Mouse (Mus musculus): ENCODE measurements around the gene Cnih1. TPM values are rescaled to one million over a fixed set of nuclear protein-coding genes. Genes with fewer than 3 reads are reported as not detected.
"Not testable (repeated sequence)": the region's sequence is repeated elsewhere in the genome, so short reads cannot be mapped to it uniquely, and the experiment has no call there.

The Cnih1 gene
- polyA plus RNA-seq, 1 experiment from 2014 or later, result 170 TPM

DNA sequence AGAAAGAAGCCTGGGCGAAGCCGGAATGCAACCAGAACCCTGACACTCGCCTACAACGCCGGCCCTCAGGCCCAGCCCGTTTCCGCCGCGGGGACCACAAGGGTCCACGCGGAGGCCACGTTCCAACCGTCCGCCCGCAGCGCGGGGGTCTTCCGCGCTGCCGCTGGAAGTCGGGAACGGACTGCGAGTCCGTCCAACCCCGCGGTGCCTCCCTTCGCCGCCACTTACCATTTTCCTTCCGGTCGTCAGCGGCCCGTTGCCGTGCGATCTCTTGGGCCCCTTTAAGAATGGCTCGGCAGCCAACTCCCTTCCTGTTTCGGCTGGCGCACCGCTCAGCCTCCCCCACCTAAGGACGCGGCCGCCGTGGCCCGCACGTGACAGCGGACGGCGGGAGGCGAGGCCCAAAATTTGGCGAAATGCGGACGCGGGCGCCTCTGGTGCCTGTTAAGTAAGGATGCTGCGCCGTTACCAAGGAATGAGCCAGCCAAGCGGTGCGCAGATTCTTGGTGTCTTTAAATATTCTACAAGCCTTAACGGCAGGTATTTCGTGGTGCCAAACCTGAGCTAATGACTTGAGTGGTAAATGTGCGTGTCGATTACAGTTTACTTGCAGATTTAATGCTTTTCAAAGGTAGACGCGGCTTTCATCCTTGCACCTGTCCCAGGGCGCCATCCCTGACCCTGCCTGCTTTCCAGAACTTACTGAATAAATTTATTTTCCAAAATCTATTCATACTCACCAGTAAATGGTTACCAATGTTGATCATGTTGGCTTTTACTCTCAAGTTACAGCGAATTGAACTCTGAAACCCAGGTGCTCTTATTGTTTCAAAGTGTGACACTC lies 33.9 kb upstream of the Cnih1 start, which contains the start of gene Gmfb:
Gene Gmfb, minus strand, starts transcription at position 370 of the 844 bp plus-strand sequence.
- peak; percentile 97 for ATAC-seq (replicated peaks; ENCODE audit: low FRiP score, low read depth)
- Histone ChIP-seq H3K9ac (ENCODE audit: low read depth, low read length) (peak within 1 kb of the TSS; percentile 91), H3K36me3 (ENCODE audit: insufficient read depth, low read length) (0 out of 2 replicates have a peak, but pooled peaks cover under 1% of the 10 kb centered on the region), H3K4me3 (replicated peaks; ENCODE audit: low read depth, low read length) (peak within 1 kb of the TSS; percentile 85), H3K4me2 (ENCODE audit: low read length) (peak within 1 kb of the TSS; percentile 56), H3K27ac (peak within 1 kb of the TSS; percentile 96), H3K4me1 (replicated peaks; ENCODE audit: insufficient read depth, low read length) (peaks cover 8% of the 10 kb centered on the region), H3K9me3 (replicated peaks; ENCODE audit: low read length) (no peaks in the 10 kb centered on the region), H3K27me3 (ENCODE audit: insufficient read depth, low read length) (no peaks in the 10 kb centered on the region)
- DNase-seq (ENCODE audit: low spot score), result peak; percentile 96
- WGBS, result under 1% methylated on average over 65 of the region's 65 CpGs
- peak; percentile 29; the same call in 1 of the 2 replicates for TF ChIP-seq CTCF (IDR thresholded peaks at IDR 0.05; ENCODE audit: low read depth)

DNA sequence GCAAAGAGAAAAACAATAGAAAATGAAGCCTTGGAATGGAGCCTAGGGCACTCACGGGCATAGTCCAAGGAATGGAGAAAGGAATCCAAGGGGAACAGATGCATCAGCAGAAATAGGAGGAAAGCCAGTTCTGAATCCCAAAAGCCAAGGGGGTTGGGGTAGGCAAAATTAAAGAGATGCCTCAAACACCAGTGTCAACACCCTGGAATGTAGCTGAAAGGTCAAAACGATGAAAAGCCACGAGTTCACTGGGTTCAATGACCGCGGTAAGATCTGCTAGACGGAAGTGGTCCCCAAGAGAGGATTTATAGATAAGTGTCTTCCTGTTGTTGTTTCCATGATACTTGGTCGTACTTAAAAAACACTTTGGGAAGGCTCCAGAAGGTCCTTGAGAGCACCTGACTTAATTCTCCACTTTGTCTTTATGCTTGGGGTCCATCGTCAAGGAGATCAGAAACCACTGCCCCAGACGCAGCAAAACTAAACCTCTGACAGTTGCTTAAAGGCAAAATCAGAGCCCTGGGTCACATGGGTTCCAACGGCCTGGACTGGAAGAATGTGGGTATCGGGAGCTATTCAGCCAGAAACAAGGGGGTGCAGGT lies 33.2 kb upstream of the Cnih1 start:
- H3K4me1 ChIP-seq (replicated peaks; ENCODE audit: insufficient read depth, low read length), result peaks cover 8% of the 10 kb centered on the region
- DNase-seq (ENCODE audit: low spot score), result peak; percentile 73
- 1% methylated on average over 11 of the region's 11 CpGs for WGBS
- no peaks in the 10 kb centered on the region for H3K27me3 ChIP-seq (ENCODE audit: insufficient read depth, low read length)
- H3K9ac ChIP-seq (ENCODE audit: low read depth, low read length), result peak overlapping the region; percentile 91
- peak overlapping the region; percentile 56 for H3K4me2 ChIP-seq (ENCODE audit: low read length)
- peak; percentile 12; the same call in 1 of the 2 replicates for ATAC-seq (replicated peaks; ENCODE audit: low FRiP score, low read depth)
- peak overlapping the region; percentile 96 for H3K27ac ChIP-seq
- peaks cover 6% of the 10 kb centered on the region; the same call in 1 of the 2 replicates for H3K36me3 ChIP-seq (ENCODE audit: insufficient read depth, low read length)
- no peak for TF ChIP-seq CTCF (IDR thresholded peaks at IDR 0.05; ENCODE audit: low read depth)
- H3K4me3 ChIP-seq (replicated peaks; ENCODE audit: low read depth, low read length), result peak overlapping the region; percentile 85
- no peaks in the 10 kb centered on the region for H3K9me3 ChIP-seq (replicated peaks; ENCODE audit: low read length)

DNA sequence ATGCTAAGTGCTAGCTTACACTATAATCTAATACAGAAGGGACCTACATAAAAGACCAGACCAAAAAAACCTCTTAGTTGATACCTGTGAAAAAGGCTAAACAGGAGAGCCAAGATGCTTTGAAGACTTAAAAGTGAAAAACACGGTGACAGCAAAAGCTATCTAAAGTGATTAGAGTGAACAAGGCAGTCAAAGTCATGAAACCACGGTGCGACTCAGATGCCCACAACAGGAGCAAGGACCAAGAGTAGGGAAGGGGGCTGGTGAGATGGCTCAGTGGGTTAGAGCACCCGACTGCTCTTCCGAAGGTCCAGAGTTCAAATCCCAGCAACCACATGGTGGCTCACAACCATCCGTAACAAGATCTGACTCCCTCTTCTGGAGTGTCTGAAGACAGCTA lies 31.8 kb upstream of the Cnih1 start:
- not testable (repeated sequence) for H3K27me3 ChIP-seq (ENCODE audit: insufficient read depth, low read length); H3K4me2 ChIP-seq (ENCODE audit: low read length); DNase-seq (ENCODE audit: low spot score); H3K4me3 ChIP-seq (replicated peaks; ENCODE audit: low read depth, low read length); H3K27ac ChIP-seq; ATAC-seq (replicated peaks; ENCODE audit: low FRiP score, low read depth); H3K4me1 ChIP-seq (replicated peaks; ENCODE audit: insufficient read depth, low read length); H3K9ac ChIP-seq (ENCODE audit: low read depth, low read length); H3K9me3 ChIP-seq (replicated peaks; ENCODE audit: low read length)
- WGBS, result 75% methylated on average over 5 of the region's 6 CpGs
- peaks cover 17% of the 10 kb centered on the region for H3K36me3 ChIP-seq (ENCODE audit: insufficient read depth, low read length)

DNA sequence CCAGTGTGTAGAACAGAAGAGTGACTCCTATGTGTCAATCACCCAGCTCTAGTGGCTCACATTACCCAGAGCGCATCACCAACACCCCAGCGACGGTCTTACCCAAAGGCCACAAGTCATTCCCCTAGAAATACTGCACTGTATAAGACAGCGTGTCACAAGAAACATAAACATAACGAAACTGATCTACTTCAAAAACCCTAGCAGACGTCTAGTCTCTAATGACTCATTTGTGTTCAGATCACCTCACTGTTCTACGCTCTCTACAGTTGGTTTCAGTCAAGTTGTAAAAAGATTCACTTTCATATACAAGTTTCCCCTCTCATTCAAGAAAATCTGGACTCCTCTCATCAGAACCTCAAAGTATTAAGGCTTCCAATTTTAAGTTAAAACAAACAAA lies 30.5 kb upstream of the Cnih1 start:
- Histone ChIP-seq H3K4me2 (ENCODE audit: low read length) (no peak overlapping the region), H3K36me3 (ENCODE audit: insufficient read depth, low read length) (peaks cover 21% of the 10 kb centered on the region), H3K27ac (no peak overlapping the region), H3K9ac (ENCODE audit: low read depth, low read length) (no peak overlapping the region), H3K27me3 (ENCODE audit: insufficient read depth, low read length) (no peaks in the 10 kb centered on the region), H3K4me3 (replicated peaks; ENCODE audit: low read depth, low read length) (no peak overlapping the region), H3K9me3 (replicated peaks; ENCODE audit: low read length) (no peaks in the 10 kb centered on the region), H3K4me1 (replicated peaks; ENCODE audit: insufficient read depth, low read length) (peaks cover 8% of the 10 kb centered on the region)
- no peak for ATAC-seq (replicated peaks; ENCODE audit: low FRiP score, low read depth)
- 80% methylated on average over 7 of the region's 7 CpGs for WGBS
- no peak for TF ChIP-seq CTCF (IDR thresholded peaks at IDR 0.05; ENCODE audit: low read depth)
- DNase-seq (ENCODE audit: low spot score), result no peak

DNA sequence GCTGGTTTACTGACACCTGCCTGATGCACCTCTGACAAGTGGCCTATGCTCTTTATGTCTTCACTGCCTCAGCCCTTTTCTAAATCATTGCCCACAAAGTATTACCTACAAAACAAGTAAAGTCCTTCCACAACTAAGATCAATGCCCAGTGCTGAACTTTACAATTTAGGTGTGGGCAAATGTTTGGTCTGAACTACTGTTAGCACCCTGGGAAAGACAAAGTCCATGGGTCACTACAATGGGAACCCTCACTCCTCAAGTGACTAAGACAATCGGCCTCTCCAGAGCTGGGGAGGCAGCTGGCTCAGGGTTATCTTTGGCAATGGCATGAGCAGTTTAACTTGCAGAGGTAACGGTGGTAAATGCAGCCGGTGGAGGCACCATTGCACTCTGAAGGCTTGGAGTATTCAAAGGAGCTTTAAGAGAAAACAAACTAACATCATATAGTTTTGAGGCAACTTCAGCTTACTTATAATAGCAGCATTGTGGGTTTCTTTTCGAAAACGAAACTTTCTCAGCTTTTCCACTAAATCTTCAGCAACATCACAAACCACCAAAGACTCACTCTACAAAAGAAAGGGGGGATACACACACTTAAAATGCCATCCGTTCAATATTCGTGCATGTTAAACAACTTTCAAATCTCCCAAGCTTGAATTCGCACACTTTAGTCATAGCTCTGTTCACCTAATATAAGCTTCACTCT lies 28.9 kb upstream of the Cnih1 start:
- Histone ChIP-seq H3K4me2 (ENCODE audit: low read length) (no peak overlapping the region), H3K4me3 (replicated peaks; ENCODE audit: low read depth, low read length) (no peak overlapping the region), H3K9ac (ENCODE audit: low read depth, low read length) (no peak overlapping the region), H3K27ac (no peak overlapping the region), H3K9me3 (replicated peaks; ENCODE audit: low read length) (no peaks in the 10 kb centered on the region), H3K36me3 (ENCODE audit: insufficient read depth, low read length) (peaks cover 32% of the 10 kb centered on the region), H3K4me1 (replicated peaks; ENCODE audit: insufficient read depth, low read length) (peaks cover 8% of the 10 kb centered on the region), H3K27me3 (ENCODE audit: insufficient read depth, low read length) (no peaks in the 10 kb centered on the region)
- no peak for TF ChIP-seq CTCF (IDR thresholded peaks at IDR 0.05; ENCODE audit: low read depth)
- DNase-seq (ENCODE audit: low spot score), result no peak
- WGBS, result 92% methylated on average over 8 of the region's 8 CpGs
- no peak for ATAC-seq (replicated peaks; ENCODE audit: low FRiP score, low read depth)

DNA sequence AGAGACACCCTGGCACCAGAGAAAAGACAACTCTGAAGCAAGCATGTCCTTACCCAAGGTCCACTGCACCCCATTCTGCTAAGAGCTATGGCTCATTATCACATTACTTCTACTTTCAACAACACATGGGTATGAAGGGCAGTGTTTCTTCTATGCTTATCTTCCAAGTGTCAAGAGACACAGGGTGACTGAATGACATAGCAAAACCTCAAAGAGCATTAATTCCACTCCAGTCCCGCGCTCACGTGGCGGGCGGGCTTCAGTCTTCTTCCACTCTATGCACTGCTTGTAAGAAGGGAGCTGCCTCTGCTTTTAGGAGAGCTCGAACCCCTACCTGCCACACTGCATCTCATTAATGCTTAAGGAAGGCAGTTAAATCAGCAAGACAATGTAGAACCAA lies 27.4 kb upstream of the Cnih1 start:
- WGBS, result 91% methylated on average over 6 of the region's 6 CpGs
- Histone ChIP-seq H3K36me3 (ENCODE audit: insufficient read depth, low read length) (peaks cover 41% of the 10 kb centered on the region), H3K4me2 (ENCODE audit: low read length) (no peak overlapping the region), H3K4me3 (replicated peaks; ENCODE audit: low read depth, low read length) (no peak overlapping the region), H3K4me1 (replicated peaks; ENCODE audit: insufficient read depth, low read length) (peaks cover 4% of the 10 kb centered on the region; the same call in 1 of the 2 replicates), H3K27ac (no peak overlapping the region), H3K27me3 (ENCODE audit: insufficient read depth, low read length) (no peaks in the 10 kb centered on the region), H3K9ac (ENCODE audit: low read depth, low read length) (no peak overlapping the region), H3K9me3 (replicated peaks; ENCODE audit: low read length) (no peaks in the 10 kb centered on the region)
- no peak for DNase-seq (ENCODE audit: low spot score)
- TF ChIP-seq CTCF (IDR thresholded peaks at IDR 0.05; ENCODE audit: low read depth), result no peak
- ATAC-seq (replicated peaks; ENCODE audit: low FRiP score, low read depth), result no peak
